Mouse (Mus musculus) midbrain, postnatal 0 days (tissue): ENCODE data around the gene D030056L22Rik. TPM values are rescaled to one million over a fixed set of nuclear protein-coding genes. Genes with fewer than 3 reads are reported as not detected.

Experiments
- ATAC-seq: fragments of 200-750 bp; cut with Nextera tagmentation; 2 replicates; pipeline ENCODE4 v1.8.0; 2017; ENCODE audit warnings: moderate number of reproducible peaks, mild to moderate bottlenecking, moderate TSS enrichment, moderate library complexity; ENCODE audit not compliant: low FRiP score
- DNase-seq: peaks from one replicate; pipeline ENCODE4 v3.0.0-alpha.2; 2015; ENCODE audit warnings: low spot score
- H3K27ac ChIP-seq: fragments of 300-500 bp; sonication (generic); 2 replicates; pipeline ENCODE4 v1.5.1; 2014; ENCODE audit warnings: low read depth, mild to moderate bottlenecking, low read length, mixed read lengths
- H3K27me3 ChIP-seq: fragments of 300-500 bp; sonication (generic); 2 replicates; pipeline ENCODE4 v1.6.1; 2014; ENCODE audit warnings: low read length, control low read depth, mixed read lengths; ENCODE audit not compliant: insufficient read depth
- H3K36me3 ChIP-seq: fragments of 300-500 bp; sonication (generic); 2 replicates; pipeline ENCODE4 v1.6.1; 2014; ENCODE audit warnings: low read length, control low read depth, mixed read lengths; ENCODE audit not compliant: insufficient read depth
- H3K4me1 ChIP-seq: fragments of 300-500 bp; sonication (generic); 2 replicates; pipeline ENCODE4 v1.6.1; 2014; ENCODE audit warnings: mild to moderate bottlenecking, control low read depth, antibody characterized with exemption, low read length, mixed read lengths; ENCODE audit not compliant: insufficient read depth
- H3K4me2 ChIP-seq: fragments of 300-500 bp; sonication (generic); 2 replicates; pipeline ENCODE4 v1.6.1; 2014; ENCODE audit warnings: low read depth, mild to moderate bottlenecking, low read length, mixed read lengths; ENCODE audit not compliant: poor library complexity, severe bottlenecking
- H3K4me3 ChIP-seq: fragments of 300-500 bp; sonication (generic); 2 replicates; pipeline ENCODE4 v1.5.1; 2014; ENCODE audit warnings: low read depth, mild to moderate bottlenecking, low read length, moderate library complexity
- H3K9ac ChIP-seq: fragments of 300-500 bp; sonication (generic); replicated peaks from 2 replicates; pipeline ENCODE4 v1.6.1; 2014; ENCODE audit warnings: mild to moderate bottlenecking, low read length, moderate library complexity, mixed read lengths; ENCODE audit not compliant: poor library complexity, severe bottlenecking
- H3K9me3 ChIP-seq: fragments of 300-500 bp; sonication (generic); 2 replicates; pipeline ENCODE4 v1.6.1; 2016; ENCODE audit warnings: low read length, control low read depth
- CTCF ChIP-seq: IDR thresholded peaks from 2 replicates; pipeline ENCODE4 v1.5.1; 2016; ENCODE audit warnings: antibody characterized with exemption, mild to moderate bottlenecking
- WGBS: fragments of 180-500 bp; shearing (Covaris S2); extraction: QIAGEN DNeasy Blood & Tissue Kit; methylation state at CpG from one replicate; pipeline ENCODE4 v1.1.7; 2014; 5-methylcytosine and 5-hydroxymethylcytosine counted together
- polyA plus RNA-seq: library from polyadenylated mRNA; unstranded; fragments of >200 nt; fragmentation: Nextera tagmentation; extraction: Ambion mirVana; gene quantifications from 2 replicates; pipeline ENCODE4 v1.2.1, GENCODE M21; 2015
- total RNA-seq: library from RNA; depleted of rRNA; stranded (reverse); fragments of >200 nt; gene quantifications from 2 replicates; pipeline ENCODE4 v1.2.3, GENCODE M21; 2014; rRNA removed

Gene D030056L22Rik
- total and polyA plus RNA-seq, 2 experiments from 2014 or later, result 35.0 to 49.6 TPM

GRCm38 (mm10) chr19:18757191-18757590 lies 44.2 kb downstream of the D030056L22Rik start:
- no peak for TF ChIP-seq CTCF
- Histone ChIP-seq H3K9me3 (no peaks in the 10 kb centered on the region), H3K4me1 (no peaks in the 10 kb centered on the region), H3K36me3 (no peaks in the 10 kb centered on the region), H3K27me3 (no peaks in the 10 kb centered on the region), H3K4me3 (no peak overlapping the region), H3K4me2 (no peak overlapping the region), H3K27ac (no peak overlapping the region), H3K9ac (no peak overlapping the region)
- ATAC-seq, result no peak
- DNase-seq, result no peak

DNA sequence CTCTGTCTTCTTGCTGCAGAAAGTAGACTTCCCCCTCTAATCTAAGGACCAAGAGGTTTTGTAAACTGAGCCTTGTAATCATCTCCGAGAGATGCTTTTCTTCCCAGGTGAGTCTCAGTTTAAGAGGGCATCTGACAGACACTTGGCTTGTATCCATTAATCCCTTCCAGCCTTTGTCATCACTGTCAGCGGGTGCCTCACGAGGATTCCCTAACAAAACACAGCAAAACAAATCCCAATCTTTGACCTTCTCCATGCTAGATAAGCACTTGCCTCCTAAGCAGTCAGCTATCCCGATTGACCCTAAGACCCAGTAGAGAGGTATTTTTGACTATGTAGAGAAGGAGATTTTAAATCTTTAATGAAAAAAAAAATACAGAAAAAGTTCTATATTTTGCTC lies 44.7 kb downstream of the D030056L22Rik start:
- 39% methylated on average over 4 of the region's 4 CpGs for WGBS
- DNase-seq (no peak), ATAC-seq (no peak)

DNA sequence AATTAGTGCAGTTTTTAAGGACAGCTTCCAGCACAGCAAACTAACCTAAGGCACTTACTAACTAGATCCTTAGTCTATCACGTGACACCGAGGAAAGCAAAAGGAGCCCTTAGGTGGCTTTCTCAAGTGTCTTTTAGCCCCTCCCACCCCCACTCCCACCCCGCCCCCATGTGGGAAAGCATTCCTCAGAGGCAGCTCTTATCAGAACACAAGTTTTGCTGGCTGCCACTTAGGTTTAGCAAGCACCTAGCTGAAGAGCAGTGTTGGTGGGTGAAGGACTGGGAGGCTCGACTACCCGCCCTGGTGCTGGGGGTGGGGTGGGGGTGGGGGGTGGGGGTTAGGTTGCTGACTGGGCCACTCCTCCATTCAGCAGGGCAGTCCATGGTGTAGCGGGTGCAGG lies 45.3 kb downstream of the D030056L22Rik start:
- H3K27me3 ChIP-seq, result no peaks in the 10 kb centered on the region
- H3K4me2 ChIP-seq, result no peak overlapping the region
- TF ChIP-seq CTCF, result no peak
- 12% methylated on average over 6 of the region's 6 CpGs for WGBS
- no peak overlapping the region for H3K9ac ChIP-seq
- H3K36me3 ChIP-seq, result no peaks in the 10 kb centered on the region
- H3K4me1 ChIP-seq, result no peaks in the 10 kb centered on the region
- ATAC-seq, result no peak
- no peak for DNase-seq
- no peak overlapping the region for H3K4me3 ChIP-seq
- H3K27ac ChIP-seq, result no peak overlapping the region
- no peaks in the 10 kb centered on the region for H3K9me3 ChIP-seq

More for the DNA sequence above, 44.7 kb downstream of the D030056L22Rik start:
- Histone ChIP-seq H3K9ac (no peak overlapping the region), H3K4me2 (no peak overlapping the region), H3K4me3 (no peak overlapping the region), H3K27me3 (no peaks in the 10 kb centered on the region), H3K9me3 (no peaks in the 10 kb centered on the region), H3K27ac (no peak overlapping the region), H3K36me3 (no peaks in the 10 kb centered on the region), H3K4me1 (no peaks in the 10 kb centered on the region)
- TF ChIP-seq CTCF, result no peak

DNA sequence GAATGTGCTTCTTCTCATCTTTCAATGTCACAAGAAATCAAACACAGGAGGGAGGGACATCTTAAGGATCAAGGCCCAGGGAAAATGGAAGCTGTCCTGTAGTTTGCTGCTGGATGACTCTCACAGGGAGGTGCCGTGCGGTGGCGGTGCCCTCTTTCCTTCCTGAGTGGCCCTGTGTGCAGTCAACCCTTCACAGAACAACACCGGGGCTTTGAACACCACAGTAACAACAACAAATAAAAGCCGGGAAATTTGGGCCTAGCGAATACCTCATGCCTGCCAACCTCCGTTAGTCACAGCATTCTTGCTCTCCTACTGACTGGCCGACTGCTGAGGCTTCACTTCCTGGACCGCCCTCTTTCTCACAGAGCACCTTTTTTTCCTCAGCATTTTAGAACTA lies 45.9 kb downstream of the D030056L22Rik start:
- no peaks in the 10 kb centered on the region for H3K36me3 ChIP-seq
- DNase-seq (no peak), ATAC-seq (no peak)
- TF ChIP-seq CTCF, result no peak
- no peaks in the 10 kb centered on the region for H3K4me1 ChIP-seq
- no peak overlapping the region for H3K27ac ChIP-seq
- H3K9me3 ChIP-seq, result no peaks in the 10 kb centered on the region
- H3K27me3 ChIP-seq, result no peaks in the 10 kb centered on the region
- no peak overlapping the region for H3K4me3 ChIP-seq
- no peak overlapping the region for H3K4me2 ChIP-seq
- no peak overlapping the region for H3K9ac ChIP-seq
- WGBS, result 18% methylated on average over 9 of the region's 9 CpGs

DNA sequence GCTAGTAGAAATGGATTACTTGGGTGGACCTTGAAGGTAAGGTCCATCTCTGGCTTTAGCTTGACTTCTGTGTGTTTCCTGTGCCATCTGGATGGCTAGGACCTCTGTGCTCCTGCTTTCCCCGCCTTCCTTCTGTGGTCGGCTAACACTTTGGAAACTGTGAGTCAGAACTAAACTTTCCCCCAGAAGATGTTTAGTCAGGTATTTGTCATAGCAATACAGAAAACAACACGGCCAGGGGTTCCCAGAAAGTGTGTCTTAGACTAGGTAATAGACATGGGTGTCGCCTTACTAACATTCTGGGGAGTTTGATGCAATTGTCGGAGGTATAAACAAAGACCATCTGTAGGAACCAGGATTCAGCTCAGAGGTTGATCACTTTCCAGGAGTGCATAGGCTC lies 53.4 kb downstream of the D030056L22Rik start:
- H3K9me3 ChIP-seq, result no peaks in the 10 kb centered on the region
- ATAC-seq (no peak), DNase-seq (no peak)
- no peak overlapping the region for H3K27ac ChIP-seq
- 85% methylated on average over 5 of the region's 5 CpGs for WGBS
- no peak for TF ChIP-seq CTCF
- no peak overlapping the region for H3K4me3 ChIP-seq
- H3K4me1 ChIP-seq, result no peaks in the 10 kb centered on the region
- H3K4me2 ChIP-seq, result no peak overlapping the region
- H3K9ac ChIP-seq, result no peak overlapping the region
- no peaks in the 10 kb centered on the region for H3K27me3 ChIP-seq
- H3K36me3 ChIP-seq, result no peaks in the 10 kb centered on the region

Other genes with a start within 250 kb of the D030056L22Rik start
- gene Ostf1, start 81.4 kb upstream of the D030056L22Rik start, total RNA-seq, result 17.7 and 22.7 TPM in 2 replicates
- 32.8 and 37.6 TPM in 2 replicates for gene Ostf1, start 81.4 kb upstream of the D030056L22Rik start, polyA plus RNA-seq
- 3.4 and 3.9 TPM in 2 replicates for gene Nmrk1, start 81.2 kb upstream of the D030056L22Rik start, total RNA-seq
- 3.9 and 4.3 TPM in 2 replicates for gene Nmrk1, start 81.2 kb upstream of the D030056L22Rik start, polyA plus RNA-seq
- 8.2 and 10.7 TPM in 2 replicates for gene Carnmt1, start 42.4 kb upstream of the D030056L22Rik start, total RNA-seq
- 9.8 and 11.5 TPM in 2 replicates for gene Carnmt1, start 42.4 kb upstream of the D030056L22Rik start, polyA plus RNA-seq
- 0.38 TPM in 2 replicates for gene Trpm6, start 36.8 kb downstream of the D030056L22Rik start, total RNA-seq
- 0.26 and 0.29 TPM in 2 replicates for gene Trpm6, start 36.8 kb downstream of the D030056L22Rik start, polyA plus RNA-seq